Mouse (Mus musculus) forebrain, postnatal 0 days (tissue): Measurements from ENCODE around the gene Bet1l. TPM values are rescaled to one million over a fixed set of nuclear protein-coding genes. Genes with fewer than 3 reads are reported as not detected.

ENCODE experiments used
- ATAC-seq: fragments of 200-750 bp; cut with Nextera tagmentation; 2 replicates; pipeline ENCODE4 v1.8.0; 2017; ENCODE audit warnings: mild to moderate bottlenecking, moderate library complexity
- DNase-seq: peaks from one replicate; pipeline ENCODE4 v3.0.0-alpha.2; 2015
- H3K27ac ChIP-seq: fragments of 300-500 bp; sonication (generic); 2 replicates; pipeline ENCODE4 v1.5.1; 2014; ENCODE audit warnings: low read depth, mild to moderate bottlenecking, antibody characterized with exemption, low read length, moderate library complexity, mixed read lengths
- H3K27me3 ChIP-seq: fragments of 300-500 bp; sonication (generic); 2 replicates; pipeline ENCODE4 v1.6.1; 2014; ENCODE audit warnings: mild to moderate bottlenecking, low read length, mixed read lengths; ENCODE audit not compliant: insufficient read depth
- H3K36me3 ChIP-seq: fragments of 300-500 bp; sonication (generic); 2 replicates; pipeline ENCODE4 v1.6.1; 2014; ENCODE audit warnings: mild to moderate bottlenecking, moderate library complexity; ENCODE audit not compliant: insufficient read depth
- H3K4me1 ChIP-seq: fragments of 300-500 bp; sonication (generic); 2 replicates; pipeline ENCODE4 v1.6.1; 2014; ENCODE audit warnings: antibody characterized with exemption; ENCODE audit not compliant: insufficient read depth
- H3K4me2 ChIP-seq: fragments of 300-500 bp; sonication (generic); 2 replicates; pipeline ENCODE4 v1.6.1; 2014; ENCODE audit warnings: low read depth, mild to moderate bottlenecking, moderate library complexity
- H3K4me3 ChIP-seq: fragments of 300-500 bp; sonication (generic); 2 replicates; pipeline ENCODE4 v1.5.1; 2014; ENCODE audit warnings: low read depth, low read length, mixed read lengths
- H3K9ac ChIP-seq: fragments of 300-500 bp; sonication (generic); 2 replicates; pipeline ENCODE4 v1.6.1; 2014; ENCODE audit warnings: mild to moderate bottlenecking
- H3K9me3 ChIP-seq: fragments of 300-500 bp; sonication (generic); 2 replicates; pipeline ENCODE4 v1.6.1; 2016; ENCODE audit warnings: low read length
- CTCF ChIP-seq: sonication (generic); IDR thresholded peaks from 2 replicates; pipeline ENCODE4 v1.5.1; 2016; ENCODE audit warnings: antibody characterized with exemption, control low read depth, low read depth
- WGBS: fragments of 180-500 bp; shearing (Covaris S2); extraction: QIAGEN DNeasy Blood & Tissue Kit; methylation state at CpG from one replicate; pipeline ENCODE4 v1.1.7; 2014; 5-methylcytosine and 5-hydroxymethylcytosine counted together
- polyA plus RNA-seq: library from polyadenylated mRNA; unstranded; fragments of >200 nt; fragmentation: Nextera tagmentation; extraction: Ambion mirVana; gene quantifications from 2 replicates; pipeline ENCODE4 v1.2.1, GENCODE M21; 2015
- total RNA-seq: library from RNA; depleted of rRNA; stranded (reverse); fragments of >200 nt; gene quantifications from 2 replicates; pipeline ENCODE4 v1.2.3, GENCODE M21; 2014

Bet1l gene
- total and polyA plus RNA-seq, 2 experiments from 2014 or later: 30.8 to 48.8 TPM

DNA sequence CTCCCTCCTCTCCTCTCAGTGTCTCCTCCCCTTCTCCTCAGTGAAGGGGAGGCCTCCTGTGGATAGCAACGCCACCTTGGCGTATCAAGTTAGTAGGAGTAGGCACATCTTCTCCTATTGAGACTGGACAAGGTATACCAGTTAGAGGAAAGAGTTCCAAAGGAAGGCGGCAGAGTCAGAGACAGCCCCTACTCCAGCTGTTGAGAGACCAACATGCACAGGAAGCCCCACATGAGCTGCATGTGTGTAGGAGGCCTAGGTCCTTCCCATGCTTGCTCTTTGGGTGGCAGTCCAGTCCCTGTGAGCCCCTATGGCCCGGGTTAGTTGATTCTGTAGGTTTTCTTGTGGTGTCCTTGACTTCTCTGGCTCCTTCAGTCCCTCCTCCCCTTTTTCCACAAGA lies 24.0 kb downstream of the Bet1l start:
- no peaks in the 10 kb centered on the region for H3K36me3 ChIP-seq
- no peak for DNase-seq
- no peak overlapping the region for H3K9ac ChIP-seq
- no peak overlapping the region for H3K4me2 ChIP-seq
- ATAC-seq: no peak
- no peak overlapping the region for H3K27ac ChIP-seq
- 85% methylated on average over 4 of the region's 4 CpGs for WGBS
- H3K4me1 ChIP-seq: no peaks in the 10 kb centered on the region
- no peaks in the 10 kb centered on the region for H3K27me3 ChIP-seq
- H3K4me3 ChIP-seq: no peak overlapping the region
- no peaks in the 10 kb centered on the region for H3K9me3 ChIP-seq
- no peak for TF ChIP-seq CTCF

DNA sequence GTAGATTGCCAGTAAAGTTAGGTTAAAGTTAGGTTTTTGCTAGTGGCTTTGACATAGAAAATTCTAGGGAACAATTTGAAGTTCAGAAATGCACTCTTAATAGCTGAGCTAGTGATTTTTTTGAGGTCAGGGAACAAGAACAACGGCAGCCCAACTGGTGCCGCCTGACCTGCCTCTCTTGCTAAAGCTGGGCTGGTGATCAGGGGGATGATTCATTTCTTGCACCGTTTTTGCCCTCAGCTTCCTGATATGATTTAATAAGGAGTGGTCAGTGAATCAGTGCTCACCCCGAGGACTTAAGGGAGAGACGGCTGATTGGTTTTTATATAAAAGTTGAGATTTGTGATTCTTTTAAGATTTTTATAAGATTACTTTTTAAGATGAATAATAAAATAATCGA lies 25.9 kb downstream of the Bet1l start:
- Histone ChIP-seq H3K4me2 (no peak overlapping the region), H3K4me3 (no peak overlapping the region), H3K9ac (no peak overlapping the region), H3K36me3 (no peaks in the 10 kb centered on the region), H3K9me3 (no peaks in the 10 kb centered on the region), H3K4me1 (no peaks in the 10 kb centered on the region), H3K27me3 (no peaks in the 10 kb centered on the region; the same call in 1 of the 2 replicates), H3K27ac (no peak overlapping the region)
- no peak for DNase-seq
- ATAC-seq: no peak
- WGBS: 76% methylated on average over 6 of the region's 6 CpGs
- TF ChIP-seq CTCF: no peak

DNA sequence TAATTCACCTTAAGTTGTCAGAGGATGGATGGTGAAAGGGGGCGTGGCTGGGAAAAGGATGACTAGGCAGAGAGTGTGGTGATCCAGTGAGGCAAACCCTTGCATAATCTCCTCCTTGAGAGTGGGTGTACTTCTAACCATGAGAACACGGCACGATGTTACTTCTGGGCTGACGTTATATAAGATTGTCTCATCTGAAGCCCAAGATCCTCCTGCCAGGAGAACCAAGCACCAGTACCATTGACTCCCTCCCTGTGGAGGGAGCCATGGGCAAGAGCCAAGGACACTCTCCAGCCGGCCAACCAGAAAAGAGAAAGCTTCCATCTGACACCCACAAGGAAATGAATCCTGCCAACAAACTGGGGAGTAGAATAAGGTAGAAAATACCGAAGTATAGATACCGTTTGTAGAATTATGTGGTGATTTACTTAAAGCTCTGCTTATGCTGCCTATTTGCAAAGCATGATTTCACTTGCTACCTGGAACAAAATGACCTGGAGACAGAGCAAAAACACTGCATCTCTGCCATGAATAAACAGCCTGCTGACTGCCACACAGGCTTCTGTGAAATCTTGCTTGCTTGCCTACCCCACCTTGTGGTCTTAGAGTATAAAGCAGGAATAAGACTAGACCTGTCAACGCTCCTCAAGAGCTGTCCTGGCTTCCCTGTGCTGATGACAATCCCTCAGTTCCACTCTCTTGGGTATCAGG lies 29.1 kb downstream of the Bet1l start:
- no peaks in the 10 kb centered on the region; the same call in 1 of the 2 replicates for H3K27me3 ChIP-seq
- H3K9me3 ChIP-seq: no peaks in the 10 kb centered on the region
- WGBS: 38% methylated on average over 8 of the region's 8 CpGs
- H3K9ac ChIP-seq: no peak overlapping the region
- peak overlapping the region; percentile 13; the same call in 1 of the 2 replicates for H3K4me2 ChIP-seq
- H3K36me3 ChIP-seq: no peaks in the 10 kb centered on the region
- no peak overlapping the region for H3K27ac ChIP-seq
- H3K4me1 ChIP-seq: no peaks in the 10 kb centered on the region
- ATAC-seq: peak; percentile 87
- peak; percentile 78 for TF ChIP-seq CTCF
- peak; percentile 76 for DNase-seq
- no peak overlapping the region for H3K4me3 ChIP-seq

DNA sequence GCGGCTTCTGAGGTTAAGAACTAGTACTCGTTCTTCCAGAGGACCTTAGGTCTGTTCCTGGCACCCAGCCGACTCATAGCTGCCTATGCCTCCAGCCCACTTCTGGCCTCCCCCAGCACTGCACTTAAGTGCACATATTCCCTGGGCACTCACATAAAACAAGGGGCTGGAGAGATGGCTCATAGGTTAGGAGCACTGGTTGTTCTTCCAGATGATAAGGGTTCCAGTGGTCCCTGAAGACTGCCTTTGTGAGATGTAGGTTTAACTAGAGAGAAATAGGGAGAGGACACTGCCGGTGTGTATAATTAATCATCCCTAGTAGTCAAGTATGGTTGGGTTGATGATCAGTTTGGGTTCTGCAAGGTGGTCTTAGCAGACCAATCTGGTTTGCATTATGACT lies 34.6 kb downstream of the Bet1l start:
- no peak overlapping the region for H3K4me2 ChIP-seq
- no peak for TF ChIP-seq CTCF
- WGBS: 95% methylated on average over 4 of the region's 4 CpGs
- H3K9me3 ChIP-seq: no peaks in the 10 kb centered on the region
- H3K4me3 ChIP-seq: no peak overlapping the region
- no peaks in the 10 kb centered on the region for H3K36me3 ChIP-seq
- H3K27me3 ChIP-seq: no peaks in the 10 kb centered on the region; the same call in 1 of the 2 replicates
- no peak for DNase-seq
- ATAC-seq: no peak
- H3K27ac ChIP-seq: no peak overlapping the region
- H3K4me1 ChIP-seq: no peaks in the 10 kb centered on the region
- no peak overlapping the region for H3K9ac ChIP-seq

DNA sequence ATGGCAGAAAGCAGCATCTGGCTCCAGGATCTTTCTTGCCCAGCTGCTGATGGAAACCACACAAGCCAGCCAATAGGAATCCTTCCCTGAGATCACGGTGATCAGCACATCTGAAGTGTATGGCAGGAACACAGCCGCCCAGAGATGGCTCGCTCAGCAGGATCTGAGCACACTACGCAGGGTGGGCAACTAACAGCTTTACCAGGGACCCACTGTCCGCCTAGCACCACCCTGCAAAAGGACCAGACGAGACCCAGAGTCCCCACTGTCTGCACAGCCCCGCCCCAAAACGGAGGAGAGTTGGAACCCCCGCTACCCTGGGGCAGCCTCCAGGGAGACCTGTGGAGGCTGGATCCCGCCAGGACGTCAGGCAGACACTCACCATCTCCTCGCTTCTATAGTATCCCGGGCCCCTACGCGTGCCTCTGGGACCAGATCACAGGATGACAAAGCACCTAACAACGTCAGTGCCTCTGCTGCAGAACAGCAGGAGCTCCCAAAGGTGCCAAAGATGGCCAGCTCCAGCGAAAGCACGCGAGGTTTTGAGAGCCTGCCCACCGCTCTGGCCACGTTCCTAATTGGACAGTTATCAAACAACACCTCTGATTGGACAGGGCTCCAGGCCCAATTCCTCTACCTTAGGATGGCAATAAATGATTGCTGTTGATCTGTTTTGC lies 35.6 kb downstream of the Bet1l start, which contains the start of gene Zfp941:
TSS of gene Zfp941 (minus strand) at position 526 of the 677 bp plus-strand sequence.
- DNase-seq: peak; percentile 89
- 3% methylated on average over 21 of the region's 21 CpGs for WGBS
- Histone ChIP-seq H3K4me1 (no peaks in the 10 kb centered on the region), H3K27ac (peak within 1 kb of the TSS; percentile 91), H3K9ac (peak within 1 kb of the TSS; percentile 76), H3K4me3 (peak within 1 kb of the TSS; percentile 46), H3K4me2 (peak within 1 kb of the TSS; percentile 65), H3K27me3 (no peaks in the 10 kb centered on the region; the same call in 1 of the 2 replicates), H3K36me3 (no peaks in the 10 kb centered on the region), H3K9me3 (no peaks in the 10 kb centered on the region)
- no peak for TF ChIP-seq CTCF
- ATAC-seq: peak; percentile 94

DNA sequence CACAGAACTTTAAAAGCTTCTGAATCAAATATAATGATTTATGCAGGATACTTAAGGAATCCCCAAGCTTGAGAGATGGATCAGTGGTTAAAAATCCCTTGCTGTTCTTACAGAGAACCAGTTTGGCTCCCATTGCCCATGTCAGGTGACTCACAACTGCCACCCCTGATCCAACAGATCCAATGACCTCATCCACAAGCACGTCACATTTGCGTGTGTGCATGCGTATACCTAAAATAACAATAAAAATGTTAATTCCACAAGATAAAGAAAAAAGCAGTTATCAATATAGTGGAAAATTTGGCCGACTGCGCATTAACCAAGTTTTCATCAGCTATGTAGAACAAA lies 36.1 kb downstream of the Bet1l start:
- no peaks in the 10 kb centered on the region for H3K36me3 ChIP-seq
- TF ChIP-seq CTCF: no peak
- H3K4me2 ChIP-seq: peak overlapping the region; percentile 65
- no peaks in the 10 kb centered on the region for H3K9me3 ChIP-seq
- peak overlapping the region; percentile 91 for H3K27ac ChIP-seq
- WGBS: 23% methylated on average over 5 of the region's 5 CpGs
- no peaks in the 10 kb centered on the region; the same call in 1 of the 2 replicates for H3K27me3 ChIP-seq
- peak; percentile 65 for ATAC-seq
- no peaks in the 10 kb centered on the region for H3K4me1 ChIP-seq
- H3K4me3 ChIP-seq: peak overlapping the region; percentile 46
- no peak for DNase-seq
- H3K9ac ChIP-seq: peak overlapping the region; percentile 76

DNA sequence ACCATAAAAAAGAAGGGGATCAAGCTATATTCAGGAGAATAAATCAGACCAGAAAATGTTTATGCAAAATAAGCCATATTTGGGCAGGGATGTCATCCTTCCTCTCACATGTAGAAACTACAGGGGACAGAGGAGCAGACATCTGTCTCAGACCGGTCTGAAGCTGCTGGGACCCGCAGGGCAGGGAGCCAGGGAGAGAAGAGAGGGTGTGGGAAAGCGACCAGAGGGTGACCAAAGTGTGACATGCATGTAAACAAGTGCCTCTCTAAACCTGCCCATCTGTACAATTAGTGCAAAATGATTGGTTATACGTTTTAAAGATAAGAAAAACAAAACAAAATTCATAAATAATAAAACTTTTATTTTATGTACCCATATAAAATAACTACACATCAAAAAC lies 37.2 kb downstream of the Bet1l start:
- ATAC-seq (no peak), DNase-seq (no peak)
- no peak overlapping the region for H3K4me2 ChIP-seq
- H3K9me3 ChIP-seq: no peaks in the 10 kb centered on the region
- WGBS: 67% methylated on average over 4 of the region's 4 CpGs
- no peak for TF ChIP-seq CTCF
- H3K36me3 ChIP-seq: no peaks in the 10 kb centered on the region
- H3K4me3 ChIP-seq: no peak overlapping the region
- H3K9ac ChIP-seq: no peak overlapping the region
- H3K27ac ChIP-seq: no peak overlapping the region
- no peaks in the 10 kb centered on the region for H3K4me1 ChIP-seq
- no peaks in the 10 kb centered on the region for H3K27me3 ChIP-seq
